Mouse (Mus musculus): ENCODE measurements around the gene Gucd1. TPM values are rescaled to one million over a fixed set of nuclear protein-coding genes. Genes with fewer than 3 reads are reported as not detected.

The Gucd1 gene
- polyA plus RNA-seq, 1 experiment from 2014 or later = 21.1 TPM

- 95% methylated on average over 4 of the region's 4 CpGs for WGBS
- peaks cover 12% of the 10 kb centered on the region for H3K4me1 ChIP-seq
- no peaks in the 10 kb centered on the region for H3K27me3 ChIP-seq
- no peak for ATAC-seq
- no peak overlapping the region for H3K27ac ChIP-seq
- no peak overlapping the region for H3K9ac ChIP-seq
- H3K4me2 ChIP-seq = no peak overlapping the region
- H3K36me3 ChIP-seq (ENCODE audit: poor library complexity, severe bottlenecking) = peaks cover 51% of the 10 kb centered on the region
- H3K9me3 ChIP-seq (replicated peaks) = no peaks in the 10 kb centered on the region
- no peak overlapping the region for H3K4me3 ChIP-seq
Measured at GRCm38 (mm10) chr10:75301937-75302336, 215.8 kb downstream of the Gucd1 start.

- 93% methylated on average over 12 of the region's 12 CpGs for WGBS
- peaks cover 12% of the 10 kb centered on the region for H3K4me1 ChIP-seq
Measured at GRCm38 (mm10) chr10:75301195-75301806, 216.5 kb downstream of the Gucd1 start.

More at GRCm38 (mm10) chr10:75301195-75301806, 216.5 kb downstream of the Gucd1 start:
- no peak for ATAC-seq
- Histone ChIP-seq H3K9me3 (replicated peaks) (no peaks in the 10 kb centered on the region), H3K27me3 (no peaks in the 10 kb centered on the region), H3K36me3 (ENCODE audit: poor library complexity, severe bottlenecking) (peaks cover 51% of the 10 kb centered on the region), H3K9ac (no peak overlapping the region), H3K4me3 (no peak overlapping the region), H3K27ac (no peak overlapping the region), H3K4me2 (no peak overlapping the region)

Other genes starting within 250 kb of the Gucd1 start
- gene Adora2a, start 201.1 kb downstream of the Gucd1 start, polyA plus RNA-seq (2015; fragmentation: Nextera tagmentation; extraction: Ambion mirVana) = 3.2 and 3.5 TPM in 2 replicates
- not detected in 2 replicates for gene Upb1, start 116.9 kb downstream of the Gucd1 start, polyA plus RNA-seq (2015; fragmentation: Nextera tagmentation; extraction: Ambion mirVana)
- 188 and 198 TPM in 2 replicates for gene Snrpd3, start 421 bp downstream of the Gucd1 start, polyA plus RNA-seq (2015; fragmentation: Nextera tagmentation; extraction: Ambion mirVana)
- 10.4 and 11.7 TPM in 2 replicates for gene Lrrc75b, start 42.4 kb upstream of the Gucd1 start, polyA plus RNA-seq (2015; fragmentation: Nextera tagmentation; extraction: Ambion mirVana)
- gene Ggt1, start 43.6 kb upstream of the Gucd1 start, polyA plus RNA-seq (2015; fragmentation: Nextera tagmentation; extraction: Ambion mirVana) = 1.1 and 2.3 TPM in 2 replicates
- gene Ggt5, start 71.4 kb upstream of the Gucd1 start, polyA plus RNA-seq (2015; fragmentation: Nextera tagmentation; extraction: Ambion mirVana) = 1.4 and 2.8 TPM in 2 replicates
- gene Susd2, start 126.0 kb upstream of the Gucd1 start, polyA plus RNA-seq (2015; fragmentation: Nextera tagmentation; extraction: Ambion mirVana) = 0.97 and 1.1 TPM in 2 replicates
- gene Cabin1, start 246.4 kb upstream of the Gucd1 start, polyA plus RNA-seq (2015; fragmentation: Nextera tagmentation; extraction: Ambion mirVana) = 36.9 and 46.1 TPM in 2 replicates

Data from forebrain, embryonic 13.5 days (tissue).